39 mouse cellular contexts compared by ENCODE assay signal in the genomic region with DNA sequence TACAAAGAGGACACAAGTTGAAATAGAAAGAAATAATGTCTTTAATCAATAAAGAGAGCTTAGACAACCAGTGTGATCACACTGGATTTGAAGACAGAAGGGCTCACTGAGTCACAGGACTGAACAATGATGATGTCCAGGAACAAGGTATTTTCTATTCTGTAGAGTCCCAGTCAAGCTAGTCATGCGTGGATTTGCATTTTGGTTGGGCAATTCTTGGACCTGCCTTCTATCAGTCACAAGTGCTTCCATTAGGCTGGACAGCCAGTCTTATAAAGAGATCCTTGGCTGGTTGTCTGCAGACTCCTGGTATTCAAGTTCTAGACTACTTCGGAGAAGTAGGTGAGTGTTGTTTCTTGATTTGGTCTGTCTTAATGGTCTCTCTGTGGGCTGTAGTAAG. TPM values are rescaled to one million over a fixed set of nuclear protein-coding genes. Genes with fewer than 3 reads are reported as not detected.
"Had no signal": no experiment of that assay in that cellular context is flagged by ENCODE, and none has a peak within 500 bp of the region (broad histone marks: within the 10 kb centered on the region; RNA-seq: fewer than 3 reads in every experiment).

Gene Sprr2i (plus strand): TSS at position 301 of the 400 bp plus-strand sequence.

- H3K9me3 ChIP-seq: embryonic facial prominence, embryonic 10.5 days; embryonic facial prominence, embryonic 12.5 days; embryonic facial prominence, embryonic 13.5 days; embryonic facial prominence, embryonic 15.5 days; forebrain, embryonic 10.5 days; forebrain, embryonic 12.5 days; forebrain, embryonic 13.5 days; forebrain, embryonic 15.5 days had no signal

- DNase-seq: cerebellum, adult 2 months; cerebellum, adult 8-10 months; cerebellum, adult 9-10 months; cerebellum, adult 9-11 months; cerebellum, postnatal 10 days; cerebellum, postnatal 14 days; cerebellum, postnatal 25 days; cerebellum, postnatal 36 days; embryo, embryonic 11 days; forebrain, postnatal 0 days; gastrocnemius, adult 2 months; gastrocnemius, postnatal 10 days; gastrocnemius, postnatal 14 days; gastrocnemius, postnatal 25 days; gastrocnemius, postnatal 36 days; heart, adult 18-20 months; heart, adult 2 months had no signal

- H3K36me3 ChIP-seq: embryonic facial prominence, embryonic 10.5 days; embryonic facial prominence, embryonic 12.5 days; embryonic facial prominence, embryonic 13.5 days; embryonic facial prominence, embryonic 15.5 days; forebrain, embryonic 10.5 days; forebrain, embryonic 12.5 days; forebrain, embryonic 15.5 days had no signal

- H3K4me1 ChIP-seq: embryonic facial prominence, embryonic 10.5 days; embryonic facial prominence, embryonic 12.5 days; embryonic facial prominence, embryonic 13.5 days; embryonic facial prominence, embryonic 15.5 days; forebrain, embryonic 10.5 days; forebrain, embryonic 12.5 days; forebrain, embryonic 13.5 days; forebrain, embryonic 15.5 days had no signal

- H3K4me3 ChIP-seq: embryonic facial prominence, embryonic 10.5 days; embryonic facial prominence, embryonic 12.5 days; embryonic facial prominence, embryonic 13.5 days; embryonic facial prominence, embryonic 15.5 days; erythroblast, embryonic 14.5 days; forebrain, embryonic 10.5 days; forebrain, embryonic 12.5 days; forebrain, embryonic 13.5 days; forebrain, embryonic 15.5 days; gastrocnemius, adult 2 months; heart, adult 2 months had no signal

- H3K4me2 ChIP-seq: embryonic facial prominence, embryonic 12.5 days; embryonic facial prominence, embryonic 13.5 days; embryonic facial prominence, embryonic 15.5 days; forebrain, embryonic 12.5 days; forebrain, embryonic 13.5 days; forebrain, embryonic 15.5 days had no signal

- H3K27ac ChIP-seq: embryonic facial prominence, embryonic 10.5 days; embryonic facial prominence, embryonic 12.5 days; embryonic facial prominence, embryonic 13.5 days; embryonic facial prominence, embryonic 15.5 days; forebrain, embryonic 10.5 days; forebrain, embryonic 12.5 days; forebrain, embryonic 13.5 days; forebrain, embryonic 15.5 days; gastrocnemius, adult 2 months; heart, adult 2 months had no signal

- H3K9ac ChIP-seq: embryonic facial prominence, embryonic 12.5 days; embryonic facial prominence, embryonic 13.5 days; embryonic facial prominence, embryonic 15.5 days; forebrain, embryonic 12.5 days; forebrain, embryonic 13.5 days; forebrain, embryonic 15.5 days; forebrain, postnatal 0 days had no signal

- ATAC-seq: forebrain, embryonic 13.5 days; forebrain, embryonic 14.5 days; forebrain, embryonic 15.5 days; forebrain, embryonic 16.5 days; forebrain, postnatal 0 days had no signal

- H3K27me3 ChIP-seq: embryonic facial prominence, embryonic 12.5 days; embryonic facial prominence, embryonic 13.5 days; embryonic facial prominence, embryonic 15.5 days; forebrain, embryonic 12.5 days; forebrain, embryonic 13.5 days; forebrain, embryonic 15.5 days had no signal

RNA-seq across cellular contexts. Expression of gene Sprr2i, which starts in this region (rescaled TPM):
- total RNA-seq: common myeloid progenitor, adult 5-6 weeks; forebrain, postnatal 0 days; gastrocnemius, adult 18-20 months; gastrocnemius, adult 2 months; gastrocnemius, adult 8-10 months; gastrocnemius, postnatal 10 days; gastrocnemius, postnatal 14 days; gastrocnemius, postnatal 25 days; gastrocnemius, postnatal 36 days; gastrocnemius, postnatal 4 days; heart, adult 18-20 months; heart, adult 2 months; heart, adult 8-10 months had no signal
- polyA plus RNA-seq: cerebellum, adult 2 months; cortical plate, adult 2 months; embryonic facial prominence, embryonic 10.5 days; embryonic facial prominence, embryonic 11.5 days; embryonic facial prominence, embryonic 12.5 days; embryonic facial prominence, embryonic 13.5 days; embryonic facial prominence, embryonic 14.5 days; embryonic facial prominence, embryonic 15.5 days; erythroblast, embryonic 14.5 days; forebrain, embryonic 10.5 days; forebrain, embryonic 11.5 days; forebrain, embryonic 12.5 days; forebrain, embryonic 13.5 days; forebrain, embryonic 14.5 days; forebrain, embryonic 15.5 days; forebrain, embryonic 16.5 days; forebrain, postnatal 0 days; frontal cortex, adult 2 months; gonadal fat pad, adult 2 months; heart, adult 2 months had no signal
